Mouse (Mus musculus) 3T3-L1 (cell line): ENCODE data around the gene R3hdm2.

Experiments
- DNase-seq: peaks from one replicate; pipeline ENCODE4 v3.0.0-alpha.2; 2015; ENCODE audit warnings: low read depth, low spot score

R3hdm2 gene

GRCm38 (mm10) chr10:127353909-127354895, 25.9 kb upstream of the R3hdm2 start, which contains the start of gene Inhbe:
Inhbe (minus strand) TSS chr10:127354411.
- peak; percentile 29 for DNase-seq

DNA sequence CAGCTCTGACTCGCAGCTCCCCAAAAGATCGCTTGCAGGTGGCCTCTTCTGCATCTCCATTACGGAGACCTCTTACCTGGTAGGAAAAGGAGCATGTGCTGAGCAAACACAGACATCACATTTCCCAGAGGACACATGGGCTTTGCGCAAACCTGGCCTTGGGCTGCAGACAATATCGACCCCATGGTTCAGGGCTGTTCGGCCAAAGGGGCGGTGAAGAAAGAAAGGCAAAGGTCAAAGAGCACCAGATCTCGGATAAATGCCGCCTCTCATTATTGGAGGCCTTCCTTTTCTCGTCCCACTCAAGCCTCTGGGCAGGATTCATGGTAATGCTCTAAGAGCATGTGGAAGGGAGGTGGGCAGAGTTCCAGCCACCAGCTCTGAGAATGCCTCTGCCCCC, 24.8 kb upstream of the R3hdm2 start:
- no peak for DNase-seq

GRCm38 (mm10) chr10:127360714-127361113, 19.4 kb upstream of the R3hdm2 start:
- DNase-seq, result no peak

DNA sequence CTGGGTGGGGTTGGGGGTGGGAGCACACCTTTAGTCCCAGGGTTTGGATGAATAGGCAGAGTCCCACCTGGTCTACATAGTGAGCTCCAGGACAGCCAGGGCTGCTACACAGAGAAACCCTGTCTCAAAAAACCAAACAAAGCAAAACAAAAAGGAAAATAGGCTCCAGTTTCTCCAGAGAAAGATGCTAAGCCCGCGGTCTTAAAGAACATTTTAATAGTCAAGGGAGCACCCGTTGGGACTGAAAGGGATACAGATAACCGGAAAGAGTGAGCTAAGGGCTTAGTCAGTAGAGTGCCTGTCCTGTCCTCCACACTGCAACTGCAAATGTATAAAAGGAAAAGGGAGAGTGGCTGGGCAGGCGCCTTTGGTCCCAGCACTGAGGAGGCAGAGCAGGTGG, 13.0 kb upstream of the R3hdm2 start:
- DNase-seq, result no peak

- no peak for DNase-seq
Observed at GRCm38 (mm10) chr10:127368273-127368672, 11.9 kb upstream of the R3hdm2 start.

- no peak for DNase-seq
Observed at GRCm38 (mm10) chr10:127369834-127370820, 10.0 kb upstream of the R3hdm2 start, which contains the start of gene Inhbc. Inhbc (minus strand) TSS chr10:127370431.

- no peak for DNase-seq
Observed at GRCm38 (mm10) chr10:127371023-127371422, 9.1 kb upstream of the R3hdm2 start.

GRCm38 (mm10) chr10:127377700-127378099, 2.4 kb upstream of the R3hdm2 start:
- no peak for DNase-seq

GRCm38 (mm10) chr10:127379654-127380053, 473 bp upstream of the R3hdm2 start:
- no peak for DNase-seq

- DNase-seq, result peak; percentile 59
Observed at GRCm38 (mm10) chr10:127380767-127381742, 928 bp downstream of the R3hdm2 start.

GRCm38 (mm10) chr10:127381743-127382134, 1.6 kb downstream of the R3hdm2 start:
- no peak for DNase-seq

GRCm38 (mm10) chr10:127391774-127392173, 11.6 kb downstream of the R3hdm2 start:
- no peak for DNase-seq

- no peak for DNase-seq
Observed at GRCm38 (mm10) chr10:127404701-127405100, 24.6 kb downstream of the R3hdm2 start.

GRCm38 (mm10) chr10:127407391-127407790, 27.3 kb downstream of the R3hdm2 start:
- DNase-seq, result no peak

DNA sequence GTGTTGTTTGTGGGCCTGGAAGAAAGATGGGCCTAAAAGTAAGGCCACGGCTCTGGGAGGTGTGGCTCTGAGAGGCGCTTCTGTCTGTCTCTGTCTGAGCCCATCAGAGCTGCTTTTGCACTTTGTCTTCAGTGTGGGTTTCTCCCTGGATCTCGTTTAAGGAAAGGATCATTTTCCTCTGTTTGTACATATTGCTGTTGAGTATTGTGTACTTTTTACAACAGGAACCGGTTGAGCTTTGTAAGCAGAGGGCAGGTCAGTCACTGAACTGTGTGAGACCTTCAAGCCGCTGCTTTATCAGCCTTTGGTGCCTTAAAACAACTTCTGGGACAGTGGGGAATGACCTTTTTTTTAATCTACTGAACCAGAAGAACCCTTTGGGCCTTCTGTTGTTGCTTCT, 32.0 kb downstream of the R3hdm2 start:
- DNase-seq, result no peak

DNA sequence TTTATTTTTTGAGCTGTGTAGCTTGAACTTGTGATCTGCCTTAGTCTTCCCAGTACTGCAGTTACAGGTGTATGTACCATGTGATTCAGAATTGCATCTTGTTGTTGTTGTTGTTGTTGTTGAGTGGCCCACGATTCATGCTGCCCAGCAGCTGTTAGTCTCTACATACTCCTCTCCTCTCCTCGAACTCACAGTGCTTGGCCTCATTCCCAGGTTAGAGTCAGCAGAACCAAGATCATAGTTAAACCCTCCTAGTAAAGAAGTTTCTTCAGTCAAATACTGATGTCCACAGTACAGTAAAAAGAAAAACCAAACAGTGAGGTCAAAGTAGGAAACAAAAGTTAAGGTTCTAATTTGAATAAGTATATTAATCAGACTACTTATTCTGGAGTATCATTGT, 32.6 kb downstream of the R3hdm2 start:
- no peak for DNase-seq

- DNase-seq, result no peak
Observed at GRCm38 (mm10) chr10:127413585-127413984, 33.5 kb downstream of the R3hdm2 start.

DNA sequence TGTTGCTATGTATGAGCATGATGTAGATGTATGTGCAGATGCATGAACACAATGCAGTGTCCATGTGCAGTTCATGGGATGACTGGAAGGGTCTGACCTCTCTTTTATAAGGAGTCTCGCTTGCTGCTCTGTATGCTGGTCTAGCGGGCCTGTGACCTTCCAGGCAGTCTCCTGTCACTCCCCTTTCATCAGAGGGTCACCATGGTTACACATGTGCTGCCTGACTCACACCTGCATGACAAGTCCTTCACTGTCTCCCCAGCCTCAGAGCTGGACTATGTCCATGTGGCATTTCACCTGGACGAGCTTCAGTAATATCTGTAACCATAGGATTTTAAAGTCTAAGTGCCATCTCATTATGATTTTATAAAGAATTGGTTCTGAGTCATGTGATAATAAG, 34.0 kb downstream of the R3hdm2 start:
- no peak for DNase-seq

- no peak for DNase-seq
Observed at GRCm38 (mm10) chr10:127420131-127420530, 40.0 kb downstream of the R3hdm2 start.

DNA sequence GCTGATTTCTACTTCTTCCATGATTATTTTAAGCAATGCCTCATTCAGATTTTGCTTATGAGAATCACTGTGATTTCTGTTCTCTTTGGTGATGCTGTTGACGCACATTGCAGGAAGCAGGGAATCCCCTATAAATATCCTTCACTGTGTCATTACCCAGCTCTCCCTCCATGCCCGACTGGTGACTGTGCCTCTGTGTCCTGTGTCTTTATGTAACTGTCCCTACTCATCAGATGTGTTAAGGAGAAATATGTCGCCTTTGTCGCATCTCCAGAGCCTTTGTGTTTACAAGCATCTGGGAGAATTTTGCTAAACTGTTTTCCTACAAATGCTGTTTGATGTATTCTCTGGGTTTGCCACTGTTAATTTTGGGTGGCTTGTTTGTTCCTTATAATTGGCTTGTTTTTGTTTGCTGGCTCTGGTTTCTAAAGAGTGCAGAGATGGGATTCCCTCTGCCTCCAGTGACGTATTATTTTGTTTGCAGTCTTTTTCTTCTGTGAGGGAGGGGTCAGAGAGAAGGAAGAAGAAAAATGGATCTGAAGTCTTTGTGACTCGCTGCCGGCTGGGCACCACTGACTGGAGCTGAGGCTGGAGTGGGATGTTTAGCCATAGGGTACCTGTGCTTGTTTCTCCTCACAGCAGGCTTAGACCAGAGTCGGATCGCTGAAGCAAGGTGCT, 40.7 kb downstream of the R3hdm2 start:
- peak; percentile 15 for DNase-seq
